ENCODE assay signal across 8 mouse cellular contexts in the genomic region with DNA sequence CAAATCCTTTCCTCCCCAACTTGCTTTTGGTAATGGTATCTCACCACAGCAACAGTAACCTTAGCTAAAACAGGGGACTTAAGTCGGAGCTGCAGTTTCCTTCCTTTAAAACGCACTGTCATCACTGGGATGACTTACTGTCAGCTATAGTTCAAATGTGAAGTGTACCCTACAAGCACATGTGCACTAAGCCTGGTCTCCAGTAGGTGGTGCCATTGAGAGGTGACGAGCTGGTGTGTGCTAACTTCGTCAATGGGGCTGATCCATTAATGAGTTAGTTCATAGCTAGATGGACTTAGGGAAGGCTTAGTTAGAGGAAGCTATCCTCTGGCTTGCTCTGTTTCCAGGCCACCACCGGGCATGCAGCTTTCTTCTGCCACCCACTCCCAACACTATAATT. TPM values are rescaled to one million over a fixed set of nuclear protein-coding genes. Genes with fewer than 3 reads are reported as not detected.
A peak's percentile ranks its signal among the peaks of the same experiment; 100 is the strongest.
DNase-seq lines count a peak whose midpoint lies in the region; ATAC-seq lines count a peak whose summit lies in the region.

No protein-coding gene starts in this region.

- 19% methylated on average over 5 of the region's 5 CpGs for WGBS in kidney, embryonic 14.5 days

- no peak overlapping the region for H3K27ac ChIP-seq in kidney, embryonic 14.5 days (ENCODE audit: low read depth, low read length)

- H3K27me3 ChIP-seq in kidney, embryonic 14.5 days (ENCODE audit: control insufficient read depth, insufficient read depth, low read length), result peaks cover 25% of the 10 kb centered on the region; the same call in 1 of the 2 replicates
- peaks cover 77% of the 10 kb centered on the region for H3K27me3 ChIP-seq in megakaryocyte, embryonic 14.5 days (replicated peaks)

- no peak for ATAC-seq in kidney, embryonic 14.5 days (ENCODE audit: low FRiP score, low TSS enrichment)

- no peaks in the 10 kb centered on the region for H3K36me3 ChIP-seq in kidney, embryonic 14.5 days (ENCODE audit: control insufficient read depth, insufficient read depth, low read length)
- H3K36me3 ChIP-seq in megakaryocyte, embryonic 14.5 days (replicated peaks; ENCODE audit: low read length), result peaks cover 15% of the 10 kb centered on the region

- no peak overlapping the region for H3K4me2 ChIP-seq in kidney, embryonic 14.5 days (replicated peaks; ENCODE audit: low read depth, low read length)

- no peaks in the 10 kb centered on the region for H3K9me3 ChIP-seq in kidney, embryonic 14.5 days (ENCODE audit: control insufficient read depth, low read length)
- H3K9me3 ChIP-seq in megakaryocyte, embryonic 14.5 days, result no peaks in the 10 kb centered on the region

- H3K9ac ChIP-seq in kidney, embryonic 14.5 days (ENCODE audit: low read depth, low read length), result no peak overlapping the region

- peaks cover 8% of the 10 kb centered on the region; the same call in 1 of the 2 replicates for H3K4me1 ChIP-seq in kidney, embryonic 14.5 days (ENCODE audit: control insufficient read depth, insufficient read depth, low read length)
- H3K4me1 ChIP-seq in megakaryocyte, embryonic 14.5 days, result peaks cover 42% of the 10 kb centered on the region

- intact Hi-C loops in heart, postnatal 14 days (cut with DNase I), result loop anchor here (2.0 to 5.0 kb wide), 2 partner anchors 92 to 155 kb away; partner anchors contain the start of genes 4933427D14Rik, Gm43951 and Txndc17

- DNase-seq in kidney, adult 11 months, result peak; percentile 42
- DNase-seq in adrenal gland, adult 8-10 months, result peak; percentile 42
- peak; percentile 54 for DNase-seq in embryo, embryonic 11.5 days (ENCODE audit: low read depth, low spot score)
- DNase-seq in heart, postnatal 14 days, result peak; percentile 73 to 86
- peak; percentile 70 for DNase-seq in left cerebral cortex, adult 11 months (ENCODE audit: low spot score)
- peak; percentile 58 to 83 for DNase-seq in spleen, postnatal 4 days (ENCODE audit: low spot score in 2 of 2)

- no peak overlapping the region for H3K4me3 ChIP-seq in kidney, embryonic 14.5 days (ENCODE audit: low read length)
- H3K4me3 ChIP-seq in megakaryocyte, embryonic 14.5 days (replicated peaks), result peak overlapping the region; percentile 75

RNA-seq across cellular contexts. Expression of gene Pimreg, which starts 10.8 kb away (rescaled TPM):
- polyA plus RNA-seq in kidney, embryonic 14.5 days (2014; fragmentation: Nextera tagmentation; extraction: Ambion mirVana), result 140 and 144 TPM in 2 replicates
- 1 to 10 TPM; 1.6 to 4.4 (median 2.1) TPM for total RNA-seq in adrenal gland, adult 8-10 months (2022)
- 1 to 10 TPM; 6.1 to 6.8 TPM for total RNA-seq in heart, postnatal 14 days (2021)
- polyA plus RNA-seq in megakaryocyte, embryonic 14.5 days (2012; ENCODE audit: insufficient read depth, low replicate concordance), result 25.8 and 50.2 TPM in 2 replicates

RNA-seq across cellular contexts. Expression of gene Aipl1, which starts 15.3 kb away (rescaled TPM):
- polyA plus RNA-seq in kidney, embryonic 14.5 days (2014; fragmentation: Nextera tagmentation; extraction: Ambion mirVana), result 0.09 and 0.24 TPM in 2 replicates
- not detected for total RNA-seq in adrenal gland, adult 8-10 months (2022)
- not detected for total RNA-seq in heart, postnatal 14 days (2021)
- polyA plus RNA-seq in megakaryocyte, embryonic 14.5 days (2012; ENCODE audit: insufficient read depth, low replicate concordance), result 0.23 TPM in 1 of 2 replicates, not detected in the other
